Mouse (Mus musculus): ENCODE results near the gene 4931440F15Rik.

Gene 4931440F15Rik

DNA sequence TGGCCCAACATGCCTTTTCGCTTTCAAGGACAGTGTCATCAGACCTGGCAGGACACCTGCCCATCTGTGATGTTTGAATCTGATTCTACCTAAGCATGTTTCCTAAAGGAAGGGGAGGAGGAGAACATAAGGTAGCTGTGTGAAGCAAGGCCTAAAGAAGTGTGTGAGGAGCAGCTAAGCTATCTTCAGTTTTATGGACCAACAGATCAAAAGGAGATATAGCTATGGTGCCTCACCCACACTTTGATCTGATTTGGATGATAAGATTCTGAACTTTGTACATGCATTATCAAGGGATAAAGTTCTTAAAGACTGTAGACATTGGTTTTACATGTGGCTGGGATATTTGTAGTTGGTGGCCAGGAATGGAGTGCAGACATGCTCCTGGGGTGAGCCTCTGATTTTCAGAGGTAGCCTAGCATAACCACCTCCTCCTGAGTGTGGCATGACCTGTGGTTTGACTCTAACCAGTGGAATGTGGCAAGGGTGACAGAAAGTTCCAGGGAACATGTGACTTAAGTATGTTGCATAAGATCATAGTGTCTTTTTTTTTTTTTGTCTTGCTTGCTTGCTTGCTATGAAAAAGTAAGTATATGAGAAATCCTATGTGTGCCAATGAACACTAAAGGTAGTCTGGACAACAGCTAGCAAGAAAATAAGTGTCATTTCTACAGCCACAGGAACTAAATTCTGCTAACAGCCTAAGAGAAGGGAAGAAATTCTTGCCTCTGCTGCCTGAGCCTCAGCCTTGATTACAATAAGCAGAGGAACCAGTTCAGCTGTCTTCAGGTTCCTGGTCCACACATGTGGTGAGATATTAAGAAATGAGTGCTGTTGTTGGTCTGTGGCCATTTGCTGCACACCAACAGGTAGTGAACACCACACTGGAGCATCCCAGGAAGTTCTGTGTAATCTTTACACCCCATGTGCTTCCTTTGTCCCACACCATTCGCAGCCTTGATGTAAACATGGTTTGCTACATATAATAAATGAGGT is 23.7 kb downstream of the 4931440F15Rik start:
- DNase-seq (ENCODE audit: low read depth, low spot score), result no peak

DNA sequence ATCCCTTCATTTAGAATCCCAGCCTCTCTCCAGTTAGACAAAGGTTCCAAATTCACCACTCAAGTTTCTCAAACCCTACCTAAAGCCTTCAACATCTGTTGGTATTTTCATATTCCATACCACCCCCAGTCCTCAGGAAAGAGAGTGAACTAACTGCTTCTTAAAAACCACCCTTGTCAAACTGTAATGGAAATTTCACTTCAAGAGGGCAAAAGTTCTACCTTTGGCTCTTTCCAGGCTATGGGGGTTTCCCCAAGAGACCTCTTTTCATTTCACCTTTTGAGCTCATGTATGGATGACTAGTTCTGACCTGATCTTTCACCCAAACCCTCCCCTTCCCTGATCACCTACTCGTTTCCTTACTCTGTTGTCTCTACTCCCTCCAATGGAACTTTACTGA is 25.6 kb downstream of the 4931440F15Rik start:
- no peak for DNase-seq (ENCODE audit: low read depth, low spot score)

DNA sequence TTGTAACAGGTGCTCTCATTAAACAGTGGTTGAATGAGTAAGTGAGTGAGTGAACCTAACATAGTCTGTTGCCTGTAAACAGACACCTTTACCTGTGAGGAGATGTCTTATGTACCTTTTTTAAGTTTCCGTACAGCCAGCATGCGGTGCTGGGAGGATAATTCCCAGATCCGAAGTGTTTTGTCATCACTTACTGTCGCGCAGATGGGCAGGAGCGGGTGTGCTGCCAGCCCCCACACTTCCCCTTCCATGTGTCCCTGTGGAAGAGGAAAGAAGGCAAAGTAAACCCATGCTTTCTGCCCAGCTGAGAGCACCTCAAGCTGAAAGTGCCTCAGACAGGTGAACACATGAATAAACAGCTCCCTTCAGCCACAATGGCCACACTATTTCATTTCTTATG is 30.4 kb downstream of the 4931440F15Rik start:
- DNase-seq (ENCODE audit: low read depth, low spot score), result peak; percentile 78

DNA sequence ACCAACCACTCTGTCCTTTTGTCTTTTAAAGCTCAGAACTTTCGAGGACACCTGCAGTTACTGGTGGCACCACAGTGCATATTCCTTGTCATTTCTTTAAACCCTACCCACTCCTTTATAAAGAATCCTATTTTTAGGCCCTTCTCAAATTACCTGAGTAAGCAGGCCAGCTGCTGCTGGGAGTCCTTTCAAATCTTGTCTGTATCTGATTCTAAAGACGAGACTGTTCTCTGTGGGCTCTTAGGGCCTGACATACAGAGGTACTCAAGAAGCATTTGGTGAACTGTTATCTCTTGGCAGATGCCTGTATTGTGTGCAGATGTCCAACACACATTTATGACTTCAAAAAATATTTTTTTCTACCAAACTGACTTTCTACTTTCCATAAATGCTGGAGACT is 31.0 kb downstream of the 4931440F15Rik start:
- no peak for DNase-seq (ENCODE audit: low read depth, low spot score)

DNA sequence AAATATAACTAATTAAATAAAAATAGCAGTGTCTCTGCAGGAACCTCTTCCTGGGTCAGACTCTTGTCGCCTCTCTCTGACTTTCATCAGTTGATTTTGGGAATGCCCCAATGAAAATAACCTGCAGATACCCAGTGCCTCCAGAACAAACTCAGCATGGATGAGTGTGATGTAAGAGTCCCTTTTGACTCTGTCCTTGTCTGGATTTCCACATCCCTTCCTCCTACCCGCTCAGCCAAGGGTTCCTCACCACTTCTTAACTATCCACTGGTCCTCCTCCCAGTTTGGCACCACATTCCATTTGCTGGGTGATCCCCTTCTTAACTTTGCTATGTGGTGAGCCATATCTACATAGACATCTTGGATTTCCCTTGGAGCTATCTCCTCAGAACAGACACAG is 34.7 kb downstream of the 4931440F15Rik start:
- DNase-seq (ENCODE audit: low read depth, low spot score), result no peak

DNA sequence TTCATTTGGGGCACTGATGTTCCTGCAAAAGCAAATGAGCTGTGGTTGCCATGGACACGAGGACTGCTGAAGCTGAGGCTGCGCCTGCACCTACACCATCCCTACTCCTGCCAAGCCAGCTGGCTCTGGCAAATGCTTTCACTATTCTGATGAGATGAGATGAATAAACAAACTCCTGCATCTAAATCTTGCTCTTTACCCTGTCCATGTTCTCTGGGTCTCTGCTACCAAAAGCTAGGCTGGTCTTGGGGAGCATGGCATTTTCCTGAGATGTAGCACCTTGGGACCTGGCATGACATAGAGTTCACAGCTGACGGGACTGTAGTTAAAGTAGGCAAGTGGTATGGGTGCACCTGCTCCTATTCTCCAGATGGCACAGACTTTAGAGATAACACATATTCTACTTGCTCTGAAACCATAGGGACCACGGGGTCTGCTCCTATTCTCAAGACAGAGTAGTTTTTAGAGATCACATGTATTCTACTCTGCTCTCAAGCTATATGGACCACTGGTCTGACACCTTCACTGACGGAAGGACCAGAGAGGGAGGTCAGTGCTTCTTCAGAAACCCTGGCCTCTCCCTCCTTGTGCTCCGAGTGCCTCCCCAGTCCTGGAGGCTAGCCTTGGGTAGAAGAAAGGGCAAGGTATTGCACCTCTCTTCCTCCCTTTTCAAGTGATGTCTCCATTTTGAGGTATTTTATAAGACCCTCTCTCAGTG is 36.4 kb downstream of the 4931440F15Rik start:
- peak; percentile 97 for DNase-seq (ENCODE audit: low read depth, low spot score)

DNA sequence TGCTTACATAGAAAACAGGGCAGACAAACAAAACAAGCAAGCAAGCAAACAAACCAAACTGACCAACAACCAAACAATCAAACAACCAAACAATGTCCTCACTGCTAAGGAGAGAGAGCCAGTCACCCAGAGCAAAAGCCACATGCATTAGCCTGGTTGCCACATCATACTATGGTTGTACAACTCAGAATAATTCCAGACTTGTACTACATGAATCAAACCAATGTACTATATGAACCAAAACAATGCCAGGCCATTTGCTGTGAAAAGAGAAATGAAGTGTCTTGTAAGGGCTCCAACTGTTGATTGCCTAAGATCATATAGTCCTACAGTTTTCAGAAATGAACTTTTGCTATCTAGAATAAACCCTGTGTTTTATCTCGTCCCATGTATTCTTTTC is 37.0 kb downstream of the 4931440F15Rik start:
- no peak for DNase-seq (ENCODE audit: low read depth, low spot score)

DNA sequence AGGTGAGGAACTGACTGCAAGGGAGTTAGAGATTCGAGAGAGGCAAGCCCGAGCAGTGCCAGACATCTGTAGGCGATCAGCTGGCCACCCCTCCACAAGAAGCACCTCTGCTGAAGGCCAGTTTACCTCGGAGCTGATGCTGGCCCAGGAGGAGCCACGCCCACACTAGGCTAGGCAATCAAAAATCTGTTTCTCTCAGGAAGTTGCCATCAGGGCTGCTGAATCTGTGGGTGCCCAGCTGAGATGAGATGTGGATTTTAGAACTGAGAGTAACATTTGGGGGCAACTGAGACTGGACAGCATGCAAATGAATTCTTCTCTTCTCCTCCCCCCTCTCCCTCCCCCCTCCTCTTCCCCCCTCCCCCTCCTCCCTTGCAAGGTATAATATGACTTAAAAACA is 38.0 kb downstream of the 4931440F15Rik start:
- DNase-seq (ENCODE audit: low read depth, low spot score), result no peak

DNA sequence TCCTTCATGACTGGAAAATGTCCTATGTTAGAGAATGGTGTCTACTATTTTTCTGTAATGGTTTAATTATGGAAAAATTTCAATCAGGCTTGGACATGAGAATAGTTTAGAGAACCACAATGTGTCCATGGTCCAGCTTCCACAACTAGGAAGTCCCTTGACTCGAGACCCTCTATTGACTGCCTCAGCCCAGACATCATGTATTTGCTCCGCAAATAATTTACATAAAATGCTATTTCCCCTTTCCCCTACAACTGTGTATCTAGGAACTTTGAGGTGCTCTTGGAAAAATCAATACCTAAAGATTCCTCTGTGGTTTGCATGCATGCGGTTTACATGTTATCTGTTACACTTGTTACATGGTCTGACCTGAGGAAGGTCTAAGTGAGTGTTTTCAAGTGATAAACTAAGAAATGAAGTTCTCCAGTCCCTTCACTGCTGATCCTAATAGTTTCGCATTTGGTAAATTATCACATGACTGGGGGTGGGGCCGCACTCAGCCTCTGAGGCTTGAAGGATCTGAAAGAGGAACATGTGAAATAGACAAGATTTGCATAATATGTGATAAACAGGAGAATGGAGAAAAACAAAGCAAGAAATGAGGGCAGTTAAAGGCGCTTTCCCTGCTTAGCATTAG is 38.8 kb downstream of the 4931440F15Rik start:
- no peak for DNase-seq (ENCODE audit: low read depth, low spot score)

DNA sequence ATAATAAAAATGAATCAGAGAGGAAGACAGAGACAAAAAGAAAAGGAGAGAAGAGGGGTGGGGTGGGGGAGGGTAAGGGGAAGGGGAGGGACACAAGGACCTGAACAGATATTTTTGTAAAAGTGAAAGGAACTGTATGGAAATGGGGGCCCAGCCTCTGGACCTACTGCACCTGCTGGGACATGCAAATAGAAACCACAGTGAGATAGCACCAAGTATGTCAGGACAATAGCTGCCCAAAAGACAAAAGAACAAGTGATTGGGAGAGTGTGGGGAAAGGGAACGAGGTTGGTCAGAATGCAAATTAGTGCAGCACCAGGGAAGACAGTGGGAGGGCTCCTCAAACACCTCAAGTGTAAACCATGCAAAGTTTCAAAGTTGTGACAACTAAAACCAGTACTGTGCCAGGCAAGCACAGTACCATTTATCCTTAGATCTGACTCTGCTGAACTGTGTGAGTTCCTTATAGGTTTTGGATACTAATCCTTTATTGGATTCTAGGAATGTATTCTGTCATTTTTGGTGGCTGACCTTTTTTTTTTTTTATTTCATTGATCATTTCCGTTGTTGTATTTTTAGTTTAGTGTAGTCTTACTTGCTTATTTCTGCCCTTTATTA is 46.0 kb downstream of the 4931440F15Rik start:
- no peak for DNase-seq (ENCODE audit: low read depth, low spot score)

DNA sequence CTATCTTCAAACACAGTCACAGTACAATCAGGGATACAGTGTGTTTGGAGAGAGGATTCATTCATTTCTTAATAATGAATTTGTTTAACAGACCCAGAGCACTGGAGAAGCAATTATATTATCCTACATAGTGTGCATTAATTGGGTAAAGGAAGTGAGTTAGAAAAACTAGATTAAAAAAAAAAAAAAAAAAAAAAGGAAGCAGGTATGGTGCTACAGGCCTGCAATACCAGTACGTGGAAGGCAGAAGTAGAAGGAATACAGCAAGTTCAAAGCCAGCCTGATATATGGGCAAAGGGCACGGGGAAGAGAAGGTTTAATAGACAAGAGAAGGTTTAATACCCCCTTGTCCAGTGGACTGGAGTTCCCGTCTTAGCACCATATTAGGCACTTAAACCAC is 46.5 kb downstream of the 4931440F15Rik start:
- DNase-seq (ENCODE audit: low read depth, low spot score), result no peak

DNA sequence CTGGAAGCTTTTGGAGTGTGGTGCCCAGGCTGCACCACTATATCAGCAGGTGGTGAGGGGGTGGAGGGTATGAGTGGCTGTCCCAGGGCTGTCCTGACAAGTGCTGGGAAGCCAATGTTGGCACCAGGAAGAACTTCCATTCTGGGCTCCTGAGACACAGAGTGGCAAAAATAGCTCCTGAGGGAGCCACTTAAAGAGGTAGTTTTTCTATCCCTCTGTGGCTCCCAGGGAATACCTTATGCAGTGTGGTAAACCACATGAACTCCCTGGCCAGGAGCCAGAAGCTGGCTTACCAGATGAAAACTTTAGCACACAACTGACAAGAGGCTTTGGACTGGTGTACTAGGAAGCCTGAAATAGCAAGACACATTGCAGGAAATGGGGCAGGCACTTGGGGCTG is 47.5 kb downstream of the 4931440F15Rik start:
- DNase-seq (ENCODE audit: low read depth, low spot score), result peak; percentile 90

DNA sequence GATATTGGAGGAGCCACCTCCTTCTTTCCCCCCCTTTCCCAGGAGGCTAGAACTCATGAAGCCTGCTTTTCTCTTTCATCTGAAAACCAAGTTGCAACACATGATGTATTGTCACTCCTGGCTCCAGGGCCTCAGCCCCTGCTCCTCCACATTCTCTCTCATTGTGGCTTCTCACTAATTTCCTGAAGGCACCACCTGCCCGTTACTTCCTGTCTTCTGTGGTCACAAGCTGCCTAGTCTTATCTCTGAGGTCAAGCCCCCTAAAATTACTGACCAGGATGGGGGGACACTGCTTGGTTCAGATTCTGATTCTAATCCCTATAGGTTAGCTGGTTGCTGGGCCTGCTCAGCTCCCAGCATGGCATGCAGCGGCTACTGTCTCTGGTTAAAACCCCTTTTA is 50.7 kb downstream of the 4931440F15Rik start:
- no peak for DNase-seq (ENCODE audit: low read depth, low spot score)

DNA sequence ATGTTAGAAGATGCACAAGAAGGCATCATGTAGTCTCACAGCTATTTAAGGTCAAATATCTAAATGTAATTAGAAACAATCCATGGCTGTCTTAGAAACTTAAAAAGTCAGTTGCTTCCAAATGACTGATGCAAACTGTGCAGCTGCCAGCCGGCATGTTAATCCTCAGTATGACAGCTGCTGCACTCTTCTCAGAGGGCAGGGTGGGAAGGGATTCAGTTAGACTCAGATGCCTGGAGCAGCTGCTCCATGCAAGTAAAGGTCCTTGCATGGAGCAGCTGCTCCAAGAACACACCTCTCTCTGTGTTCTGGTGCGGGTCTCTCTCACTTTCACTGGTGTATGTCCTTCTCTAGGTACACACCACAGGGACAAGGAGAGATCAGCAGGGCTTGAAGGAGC is 51.2 kb downstream of the 4931440F15Rik start:
- no peak for DNase-seq (ENCODE audit: low read depth, low spot score)

Measured in telencephalon, adult 2 months (tissue).